Mouse (Mus musculus): Measurements from ENCODE around the gene Itpr3. TPM values are rescaled to one million over a fixed set of nuclear protein-coding genes. Genes with fewer than 3 reads are reported as not detected.

Itpr3 gene
- polyA plus RNA-seq, 1 experiment from 2014 or later: 4.9 TPM

DNA sequence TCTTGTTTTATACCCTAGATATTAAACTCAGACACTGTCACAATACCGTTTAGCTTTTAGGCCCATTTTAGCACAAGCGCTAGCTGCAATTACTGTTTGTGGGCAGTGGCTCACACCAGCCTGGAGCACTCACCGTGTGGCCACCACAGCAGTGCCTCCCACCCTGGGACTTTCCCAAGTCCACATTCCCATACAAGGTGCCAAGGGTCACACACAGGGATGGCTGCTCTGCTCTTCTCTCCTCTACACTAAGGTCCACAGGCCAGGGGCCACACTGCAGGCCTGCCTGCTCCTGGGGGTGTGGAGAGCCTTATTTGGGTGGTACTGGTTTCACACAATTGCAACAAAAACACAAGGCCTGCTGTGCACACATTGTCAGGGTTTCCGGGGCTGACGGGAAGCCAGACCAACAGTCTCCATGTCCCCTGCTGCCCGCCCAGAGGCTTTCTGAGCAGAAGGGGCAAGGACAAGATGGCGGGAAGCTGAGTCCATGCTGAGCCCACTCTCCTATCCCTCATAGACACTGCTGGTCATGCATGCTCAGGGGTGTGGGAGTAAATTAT, 66.8 kb downstream of the Itpr3 start:
- no peak overlapping the region for H3K4me2 ChIP-seq
- no peak overlapping the region for H3K4me3 ChIP-seq
- no peak overlapping the region; the same call in 1 of the 2 replicates for H3K27ac ChIP-seq
- 89% methylated on average over 7 of the region's 7 CpGs for WGBS
- H3K9ac ChIP-seq: no peak overlapping the region
- no peaks in the 10 kb centered on the region for H3K9me3 ChIP-seq
- peaks cover 13% of the 10 kb centered on the region for H3K4me1 ChIP-seq
- H3K36me3 ChIP-seq: peaks cover 29% of the 10 kb centered on the region
- ATAC-seq (ENCODE audit: borderline replicate concordance, extremely low read depth, low FRiP score, low TSS enrichment): no peak
- H3K27me3 ChIP-seq: no peaks in the 10 kb centered on the region

DNA sequence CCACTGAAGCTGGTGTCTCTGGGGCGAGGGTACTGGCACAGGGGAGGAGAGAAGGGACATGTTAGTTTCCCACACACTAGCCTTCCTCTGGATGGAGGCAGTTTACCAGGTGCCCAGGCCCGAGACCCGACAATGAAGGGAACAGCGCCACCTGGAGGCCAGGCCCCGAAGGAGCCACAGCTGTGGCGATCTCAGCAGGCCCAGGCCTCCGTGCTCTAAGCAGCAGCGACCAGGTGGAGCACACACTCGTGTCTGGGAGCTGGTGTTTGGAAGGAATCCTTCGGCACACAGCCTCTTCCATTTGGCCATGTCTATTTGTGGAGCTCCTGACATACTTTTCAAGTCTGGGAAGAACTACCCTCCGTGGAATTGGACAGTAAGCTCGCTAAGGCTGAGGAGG, 68.1 kb downstream of the Itpr3 start:
- H3K27ac ChIP-seq: peak overlapping the region; percentile 42; the same call in 1 of the 2 replicates
- no peaks in the 10 kb centered on the region for H3K27me3 ChIP-seq
- no peaks in the 10 kb centered on the region for H3K9me3 ChIP-seq
- H3K9ac ChIP-seq: no peak overlapping the region
- no peak overlapping the region for H3K4me3 ChIP-seq
- H3K4me1 ChIP-seq: peaks cover 16% of the 10 kb centered on the region
- ATAC-seq (ENCODE audit: borderline replicate concordance, extremely low read depth, low FRiP score, low TSS enrichment): no peak
- peaks cover 29% of the 10 kb centered on the region for H3K36me3 ChIP-seq
- 30% methylated on average over 12 of the region's 12 CpGs for WGBS
- H3K4me2 ChIP-seq: no peak overlapping the region

DNA sequence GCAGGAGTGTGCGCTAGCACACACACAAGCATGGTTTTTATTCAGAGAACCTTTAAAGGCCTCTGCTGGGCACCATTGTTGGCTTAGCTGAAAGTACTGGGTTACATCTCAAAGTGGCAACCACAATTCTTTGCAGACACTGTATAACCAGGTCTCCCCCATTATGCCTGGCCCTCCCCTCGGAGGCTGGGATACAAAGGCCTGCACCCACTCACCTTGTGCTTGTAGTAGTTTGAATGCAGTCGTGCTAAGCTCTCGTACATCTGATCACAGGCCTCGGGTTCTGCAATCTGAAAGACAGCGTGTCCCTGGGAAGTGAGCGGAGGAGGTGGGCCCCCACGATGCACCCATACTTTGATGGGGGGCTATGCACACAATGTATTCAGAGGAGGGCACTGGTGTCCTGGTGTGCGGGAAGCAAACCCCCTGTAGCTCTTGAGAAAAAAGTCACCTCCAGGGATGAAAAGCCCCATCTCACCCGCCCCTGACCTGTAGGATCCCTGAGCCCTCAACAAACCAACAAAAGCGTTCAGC, 68.6 kb downstream of the Itpr3 start:
- Histone ChIP-seq H3K4me2 (no peak overlapping the region), H3K27me3 (no peaks in the 10 kb centered on the region), H3K36me3 (peaks cover 29% of the 10 kb centered on the region), H3K4me1 (peaks cover 17% of the 10 kb centered on the region), H3K9ac (no peak overlapping the region), H3K9me3 (no peaks in the 10 kb centered on the region), H3K4me3 (no peak overlapping the region), H3K27ac (no peak overlapping the region)
- no peak for ATAC-seq (ENCODE audit: borderline replicate concordance, extremely low read depth, low FRiP score, low TSS enrichment)
- WGBS: 86% methylated on average over 11 of the region's 11 CpGs

DNA sequence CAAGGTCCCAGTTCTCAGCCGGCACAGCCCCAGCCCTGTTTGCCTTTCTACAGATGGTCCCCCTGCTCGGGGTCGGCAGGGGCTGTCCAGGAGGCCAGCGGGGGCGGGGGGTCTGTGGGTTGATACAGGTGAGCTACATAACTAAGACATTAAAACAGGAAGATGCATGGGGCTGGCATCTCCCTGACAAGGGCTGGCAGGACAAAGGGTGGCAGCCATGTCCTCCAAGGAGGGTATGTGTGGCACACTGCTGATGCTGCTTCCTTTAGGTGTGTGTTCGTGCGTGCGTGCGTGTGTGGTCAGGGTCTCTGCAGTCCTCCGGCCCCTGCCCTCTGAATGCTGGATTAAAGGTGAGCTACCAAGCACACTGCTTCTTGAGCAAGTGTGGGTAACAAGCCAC, 69.9 kb downstream of the Itpr3 start:
- Histone ChIP-seq H3K9ac (no peak overlapping the region), H3K4me3 (no peak overlapping the region), H3K27ac (no peak overlapping the region), H3K4me2 (no peak overlapping the region), H3K4me1 (peaks cover 16% of the 10 kb centered on the region), H3K36me3 (peaks cover 24% of the 10 kb centered on the region), H3K27me3 (no peaks in the 10 kb centered on the region), H3K9me3 (no peaks in the 10 kb centered on the region)
- 68% methylated on average over 10 of the region's 10 CpGs for WGBS
- no peak for ATAC-seq (ENCODE audit: borderline replicate concordance, extremely low read depth, low FRiP score, low TSS enrichment)

DNA sequence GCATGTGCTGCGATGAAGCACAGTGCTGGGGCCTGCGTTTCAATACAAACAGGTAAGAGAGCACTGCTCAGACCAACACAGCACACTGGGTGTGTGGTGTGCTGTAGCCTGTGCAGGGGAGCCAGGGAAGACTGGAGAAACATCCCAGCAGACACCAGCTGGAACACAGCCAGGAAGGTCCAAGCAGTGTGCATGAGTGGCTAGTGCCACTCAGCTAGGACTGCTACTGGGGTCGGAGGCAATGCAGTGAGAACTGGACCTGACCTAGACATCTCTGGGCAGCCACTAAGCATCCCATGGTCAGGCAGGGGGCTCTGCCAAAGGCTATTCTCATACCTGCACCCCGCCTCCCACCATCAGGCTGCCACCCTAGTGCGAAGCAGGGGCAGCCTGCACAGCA, 71.1 kb downstream of the Itpr3 start:
- Histone ChIP-seq H3K27me3 (no peaks in the 10 kb centered on the region), H3K4me1 (peaks cover 27% of the 10 kb centered on the region), H3K9me3 (no peaks in the 10 kb centered on the region), H3K36me3 (peaks cover 12% of the 10 kb centered on the region), H3K4me2 (no peak overlapping the region), H3K27ac (no peak overlapping the region), H3K9ac (no peak overlapping the region), H3K4me3 (no peak overlapping the region)
- WGBS: 89% methylated on average over 5 of the region's 5 CpGs
- no peak for ATAC-seq (ENCODE audit: borderline replicate concordance, extremely low read depth, low FRiP score, low TSS enrichment)

DNA sequence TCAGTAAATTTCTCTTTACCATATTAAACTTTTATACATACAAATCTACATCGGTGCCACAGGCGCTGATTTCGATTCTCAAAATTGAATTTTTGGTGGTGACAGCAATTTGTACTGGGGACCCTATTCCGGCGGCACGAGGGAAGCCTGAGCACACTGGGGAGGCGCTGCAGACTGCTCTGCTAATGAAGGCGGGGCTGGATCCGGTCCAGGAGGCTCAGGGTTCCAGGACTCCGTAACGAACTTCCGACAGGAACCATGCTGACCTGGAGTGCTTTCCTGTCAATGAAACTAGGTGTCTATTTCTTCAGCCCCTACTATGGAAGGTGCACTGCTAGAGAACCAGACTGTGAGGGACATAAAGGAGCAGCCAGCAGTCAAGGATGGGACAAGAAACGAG, 72.2 kb downstream of the Itpr3 start:
- Histone ChIP-seq H3K27ac (no peak overlapping the region), H3K4me1 (peaks cover 31% of the 10 kb centered on the region), H3K9me3 (no peaks in the 10 kb centered on the region), H3K4me3 (no peak overlapping the region), H3K4me2 (no peak overlapping the region), H3K27me3 (no peaks in the 10 kb centered on the region), H3K36me3 (peaks cover under 1% of the 10 kb centered on the region), H3K9ac (no peak overlapping the region)
- WGBS: 66% methylated on average over 13 of the region's 13 CpGs
- ATAC-seq (ENCODE audit: borderline replicate concordance, extremely low read depth, low FRiP score, low TSS enrichment): no peak

DNA sequence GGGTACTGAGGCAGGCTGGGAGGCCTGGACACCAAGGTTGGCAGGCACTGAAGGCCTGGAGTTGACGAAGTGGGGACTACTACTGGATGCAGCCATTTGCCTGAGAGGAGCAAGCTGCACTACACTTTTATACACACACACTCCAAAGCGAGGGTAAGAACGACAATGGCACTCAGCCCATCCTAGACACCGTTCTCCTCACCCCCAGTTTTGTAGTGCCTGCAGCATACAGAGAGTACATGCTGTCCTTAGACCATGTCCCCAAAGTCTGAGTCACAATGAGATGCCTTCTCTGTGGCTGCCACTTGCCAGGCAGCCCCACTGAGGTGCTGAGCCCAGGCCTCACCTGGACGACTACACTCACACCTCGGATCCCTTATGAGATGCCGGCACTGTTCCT, 72.7 kb downstream of the Itpr3 start:
- Histone ChIP-seq H3K27ac (no peak overlapping the region), H3K9ac (no peak overlapping the region), H3K36me3 (no peaks in the 10 kb centered on the region; the same call in 1 of the 2 replicates), H3K4me1 (peaks cover 32% of the 10 kb centered on the region), H3K4me2 (no peak overlapping the region), H3K4me3 (no peak overlapping the region), H3K27me3 (no peaks in the 10 kb centered on the region), H3K9me3 (no peaks in the 10 kb centered on the region)
- 60% methylated on average over 7 of the region's 7 CpGs for WGBS
- ATAC-seq (ENCODE audit: borderline replicate concordance, extremely low read depth, low FRiP score, low TSS enrichment): no peak

DNA sequence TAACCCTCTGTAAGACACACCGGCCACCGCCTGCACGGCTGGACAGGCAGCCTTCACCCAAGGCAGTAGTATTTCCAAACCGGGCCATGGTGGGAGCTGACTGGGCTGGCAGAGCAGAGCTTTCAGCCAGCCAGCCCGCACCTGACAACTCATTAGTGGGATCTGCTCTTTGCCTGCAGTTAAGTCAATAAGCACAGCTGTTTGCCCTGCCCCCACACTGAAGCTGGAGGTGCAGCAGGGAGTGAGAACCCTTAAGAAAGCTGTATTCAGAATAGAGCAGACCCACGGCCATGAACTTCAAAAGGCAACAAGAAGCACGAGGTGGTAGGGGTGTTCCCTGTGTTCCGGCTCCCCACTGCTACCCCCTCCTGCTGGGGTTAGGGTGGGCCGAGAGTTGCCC, 73.1 kb downstream of the Itpr3 start:
- Histone ChIP-seq H3K27ac (no peak overlapping the region), H3K27me3 (no peaks in the 10 kb centered on the region), H3K4me2 (no peak overlapping the region), H3K4me1 (peaks cover 32% of the 10 kb centered on the region), H3K9me3 (no peaks in the 10 kb centered on the region), H3K36me3 (no peaks in the 10 kb centered on the region), H3K9ac (no peak overlapping the region), H3K4me3 (no peak overlapping the region)
- ATAC-seq (ENCODE audit: borderline replicate concordance, extremely low read depth, low FRiP score, low TSS enrichment): no peak
- WGBS: 37% methylated on average over 9 of the region's 9 CpGs

DNA sequence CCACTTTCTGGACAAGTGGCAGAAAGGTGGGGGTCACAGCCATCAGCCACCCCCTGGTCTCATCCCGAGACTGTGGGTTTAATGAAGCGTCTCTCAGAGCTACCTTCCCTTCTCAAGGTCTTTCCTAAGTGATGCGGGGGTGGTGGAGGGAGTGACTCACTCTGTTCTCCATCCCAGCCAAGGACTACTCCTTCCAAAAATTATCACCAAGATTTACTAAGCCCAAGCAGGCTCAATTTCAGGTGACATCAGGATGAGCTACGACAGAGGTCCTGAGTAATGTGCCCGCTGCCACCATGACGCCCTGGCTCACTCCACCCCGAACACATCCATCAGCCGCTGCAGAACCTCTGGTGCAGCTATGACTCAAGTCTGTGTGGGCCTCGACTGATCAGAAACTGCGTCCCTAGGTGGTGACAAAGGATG, 74.1 kb downstream of the Itpr3 start:
- H3K27me3 ChIP-seq: no peaks in the 10 kb centered on the region
- H3K9ac ChIP-seq: no peak overlapping the region
- no peak for ATAC-seq (ENCODE audit: borderline replicate concordance, extremely low read depth, low FRiP score, low TSS enrichment)
- H3K27ac ChIP-seq: no peak overlapping the region
- no peaks in the 10 kb centered on the region for H3K9me3 ChIP-seq
- H3K4me1 ChIP-seq: peaks cover 32% of the 10 kb centered on the region
- H3K4me2 ChIP-seq: no peak overlapping the region
- 82% methylated on average over 10 of the region's 10 CpGs for WGBS
- H3K4me3 ChIP-seq: no peak overlapping the region
- no peaks in the 10 kb centered on the region for H3K36me3 ChIP-seq

DNA sequence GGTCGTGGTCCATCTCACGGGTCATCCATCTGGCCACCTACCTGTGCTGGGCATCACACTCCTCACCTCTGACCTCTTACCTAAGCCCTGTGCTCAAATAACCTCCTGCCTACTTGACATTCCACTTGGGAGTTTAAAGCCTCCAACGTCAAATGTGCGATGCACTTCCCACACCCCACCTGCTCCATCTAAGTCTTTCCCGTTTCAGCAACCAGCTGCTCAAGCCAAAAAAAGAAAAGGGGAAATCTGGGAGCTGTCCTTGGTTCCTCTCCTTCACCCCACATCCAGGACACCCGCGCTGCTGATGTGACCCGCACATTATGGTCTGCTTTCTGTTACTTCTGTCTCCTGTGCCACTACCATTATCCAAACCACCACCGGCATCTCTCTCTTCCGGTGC, 75.1 kb downstream of the Itpr3 start:
- Histone ChIP-seq H3K4me3 (no peak overlapping the region), H3K36me3 (no peaks in the 10 kb centered on the region), H3K9me3 (no peaks in the 10 kb centered on the region), H3K4me1 (peaks cover 32% of the 10 kb centered on the region), H3K4me2 (no peak overlapping the region), H3K27ac (no peak overlapping the region), H3K27me3 (no peaks in the 10 kb centered on the region), H3K9ac (no peak overlapping the region)
- no peak for ATAC-seq (ENCODE audit: borderline replicate concordance, extremely low read depth, low FRiP score, low TSS enrichment)
- WGBS: 83% methylated on average over 10 of the region's 10 CpGs

DNA sequence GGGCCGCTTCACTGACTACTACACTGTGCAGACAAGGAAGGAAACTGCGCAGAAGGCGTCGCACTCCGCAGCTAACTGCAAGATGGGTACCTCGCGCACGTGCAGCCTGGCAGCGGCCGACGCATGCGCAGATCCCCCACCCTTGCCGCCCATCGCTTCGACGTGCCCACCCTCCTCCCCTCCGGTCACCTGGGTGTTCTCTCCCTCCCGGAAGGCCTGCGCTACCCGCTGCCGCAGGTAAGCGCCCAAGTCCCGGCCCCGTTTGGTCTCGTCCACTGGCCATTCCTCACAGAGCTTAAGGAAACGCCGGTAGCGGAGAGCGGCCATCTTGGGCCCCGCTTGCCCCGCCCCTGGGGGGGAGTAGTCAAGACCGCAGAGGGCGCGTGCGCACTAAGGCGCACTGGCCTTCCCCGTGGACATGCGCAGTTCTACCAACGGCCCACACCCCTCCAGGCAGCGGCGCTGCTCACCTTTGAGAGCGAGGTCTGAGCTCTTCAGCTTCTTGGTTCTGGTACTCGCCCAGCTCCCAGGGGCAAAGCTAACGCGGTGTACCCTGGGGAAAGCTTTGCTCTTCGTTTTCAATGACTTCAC, 76.5 kb downstream of the Itpr3 start, which contains the start of gene Uqcc2:
Uqcc2 (minus strand) TSS at position 366 of the 591 bp plus-strand sequence.
- H3K9me3 ChIP-seq: no peaks in the 10 kb centered on the region
- H3K4me2 ChIP-seq: peak within 1 kb of the TSS; percentile 58
- no peaks in the 10 kb centered on the region for H3K36me3 ChIP-seq
- H3K4me1 ChIP-seq: peaks cover 32% of the 10 kb centered on the region
- H3K9ac ChIP-seq: peak within 1 kb of the TSS; percentile 67
- no peaks in the 10 kb centered on the region for H3K27me3 ChIP-seq
- WGBS: under 1% methylated on average over 44 of the region's 46 CpGs
- 0 out of 2 replicates have a peak within 1 kb of the TSS, but pooled peaks have one; percentile 54 for H3K27ac ChIP-seq
- peak; percentile 93 for ATAC-seq (ENCODE audit: borderline replicate concordance, extremely low read depth, low FRiP score, low TSS enrichment)
- H3K4me3 ChIP-seq: peak within 1 kb of the TSS; percentile 71

DNA sequence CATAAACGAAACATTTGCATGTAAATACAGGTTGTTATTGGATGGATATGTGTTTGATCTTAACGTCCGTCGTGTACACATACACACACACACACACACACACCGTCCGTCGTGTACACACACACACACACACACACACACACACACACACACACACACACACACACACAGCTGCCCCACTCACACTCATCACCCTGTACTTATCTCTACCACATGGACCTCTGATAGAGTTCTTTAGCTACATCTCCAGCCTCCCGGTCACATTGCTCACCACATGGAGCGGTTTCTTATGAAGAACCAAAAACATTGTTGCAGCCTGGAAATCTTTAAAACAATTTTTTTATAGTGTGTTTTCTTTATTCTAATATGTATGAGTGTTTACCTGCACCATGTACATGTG, 77.1 kb downstream of the Itpr3 start:
- 31% methylated on average over 9 of the region's 9 CpGs for WGBS
- Histone ChIP-seq H3K27me3 (no peaks in the 10 kb centered on the region), H3K4me2 (peak overlapping the region; percentile 58), H3K27ac (no peak overlapping the region), H3K9me3 (no peaks in the 10 kb centered on the region), H3K4me1 (peaks cover 32% of the 10 kb centered on the region), H3K36me3 (no peaks in the 10 kb centered on the region), H3K9ac (peak overlapping the region; percentile 67; the same call in 1 of the 2 replicates), H3K4me3 (peak overlapping the region; percentile 71)
- no peak for ATAC-seq (ENCODE audit: borderline replicate concordance, extremely low read depth, low FRiP score, low TSS enrichment)

All from lung, embryonic 15.5 days (tissue).